In genomic region chr12:55438611-55439137, GRCm38 (mm10) we compare ENCODE assay signal across 8 mouse cellular contexts. TPM values are rescaled to one million over a fixed set of nuclear protein-coding genes. Genes with fewer than 3 reads are reported as not detected.
DNase-seq lines count a peak whose midpoint lies in the region; ATAC-seq and TF ChIP-seq lines count a peak whose summit lies in the region.

No protein-coding gene starts in this region.

- TF ChIP-seq POLR2A in lung, adult 2 months (IDR thresholded peaks at IDR 0.05; ENCODE audit: borderline replicate concordance, extremely low read depth, low read depth, low read length): no peak
- no peak for TF ChIP-seq POLR2A in embryonic fibroblast, embryonic 13.5 days (IDR thresholded peaks at IDR 0.05; ENCODE audit: low read depth, low read length)

- intact Hi-C loops in left cerebral cortex, postnatal 10 days (cut with DNase I): no loop called here

- no peak overlapping the region for H3K4me2 ChIP-seq in lung, embryonic 15.5 days
- H3K4me2 ChIP-seq in limb, embryonic 12.5 days: peak overlapping the region; percentile 45
- H3K4me2 ChIP-seq in stomach, embryonic 16.5 days (ENCODE audit: low read depth, low read length): peak overlapping the region; percentile 34

- 0 out of 2 replicates have a peak overlapping the region, but pooled peaks have one; percentile 29 for H3K27ac ChIP-seq in lung, embryonic 15.5 days
- H3K27ac ChIP-seq in embryonic fibroblast, embryonic 13.5 days (ENCODE audit: insufficient read depth, low read length): peak overlapping the region; percentile 47; the same call in 1 of the 2 replicates
- peak overlapping the region; percentile 92 for H3K27ac ChIP-seq in limb, embryonic 12.5 days
- peak overlapping the region; percentile 65 for H3K27ac ChIP-seq in stomach, embryonic 16.5 days (ENCODE audit: low read length)

- H3K36me3 ChIP-seq in lung, embryonic 15.5 days: no peaks in the 10 kb centered on the region
- no peaks in the 10 kb centered on the region for H3K36me3 ChIP-seq in limb, embryonic 12.5 days
- H3K36me3 ChIP-seq in stomach, embryonic 16.5 days (ENCODE audit: control insufficient read depth, insufficient read depth, low read length): no peaks in the 10 kb centered on the region

- no peak for DNase-seq in lung, adult 2 months
- DNase-seq in gastrocnemius, adult 18-20 months (ENCODE audit: low spot score): no peak
- no peak for DNase-seq in left cerebral cortex, postnatal 10 days (ENCODE audit: extremely low spot score in 1 of 2, low spot score in 2 of 2)
- DNase-seq in layer of hippocampus, adult 18-20 months (ENCODE audit: low spot score in 2 of 2): no peak

- TF ChIP-seq CTCF in lung, adult 2 months (IDR thresholded peaks at IDR 0.05; ENCODE audit: insufficient read depth, low read length): no peak
- TF ChIP-seq CTCF in embryonic fibroblast, embryonic 13.5 days (IDR thresholded peaks at IDR 0.05; ENCODE audit: borderline replicate concordance, insufficient read depth, low read length): no peak

- no peaks in the 10 kb centered on the region for H3K9me3 ChIP-seq in lung, embryonic 15.5 days
- H3K9me3 ChIP-seq in limb, embryonic 12.5 days: no peaks in the 10 kb centered on the region
- H3K9me3 ChIP-seq in stomach, embryonic 16.5 days (replicated peaks; ENCODE audit: control insufficient read depth, low read length): no peaks in the 10 kb centered on the region

- no peak overlapping the region for H3K9ac ChIP-seq in lung, embryonic 15.5 days
- H3K9ac ChIP-seq in limb, embryonic 12.5 days (replicated peaks): peak overlapping the region; percentile 34; the same call in 1 of the 2 replicates
- peak overlapping the region; percentile 58 for H3K9ac ChIP-seq in stomach, embryonic 16.5 days (ENCODE audit: low read length)

- no peaks in the 10 kb centered on the region for H3K27me3 ChIP-seq in lung, embryonic 15.5 days
- H3K27me3 ChIP-seq in limb, embryonic 12.5 days: no peaks in the 10 kb centered on the region
- H3K27me3 ChIP-seq in stomach, embryonic 16.5 days (ENCODE audit: control insufficient read depth, insufficient read depth, low read length): no peaks in the 10 kb centered on the region

- peaks cover 38% of the 10 kb centered on the region for H3K4me1 ChIP-seq in lung, embryonic 15.5 days
- H3K4me1 ChIP-seq in lung, adult 2 months (ENCODE audit: control insufficient read depth, insufficient read depth, low read length): peaks cover 23% of the 10 kb centered on the region
- peaks cover 6% of the 10 kb centered on the region; the same call in 1 of the 2 replicates for H3K4me1 ChIP-seq in embryonic fibroblast, embryonic 13.5 days (ENCODE audit: control insufficient read depth, insufficient read depth, low read length)
- H3K4me1 ChIP-seq in limb, embryonic 12.5 days (replicated peaks): peaks cover 43% of the 10 kb centered on the region
- peaks cover 38% of the 10 kb centered on the region for H3K4me1 ChIP-seq in stomach, embryonic 16.5 days (ENCODE audit: control insufficient read depth, insufficient read depth, low read length)

- 15% methylated on average over 11 of the region's 11 CpGs for WGBS in lung, embryonic 15.5 days
- WGBS in lung, adult 2 months: 36% methylated on average over 11 of the region's 11 CpGs
- WGBS in limb, embryonic 12.5 days: 9% methylated on average over 11 of the region's 11 CpGs
- WGBS in stomach, embryonic 16.5 days: 18% methylated on average over 11 of the region's 11 CpGs

- H3K4me3 ChIP-seq in lung, embryonic 15.5 days: no peak overlapping the region
- no peak overlapping the region for H3K4me3 ChIP-seq in lung, adult 2 months (replicated peaks; ENCODE audit: extremely low read depth, low read depth, low read length)
- H3K4me3 ChIP-seq in embryonic fibroblast, embryonic 13.5 days (ENCODE audit: insufficient read depth, low read length): no peak overlapping the region
- peak overlapping the region; percentile 11 for H3K4me3 ChIP-seq in limb, embryonic 12.5 days (replicated peaks)
- H3K4me3 ChIP-seq in stomach, embryonic 16.5 days (replicated peaks; ENCODE audit: low read length): no peak overlapping the region

- ATAC-seq in lung, embryonic 15.5 days (ENCODE audit: borderline replicate concordance, extremely low read depth, low FRiP score, low TSS enrichment): no peak
- ATAC-seq in limb, embryonic 12.5 days (ENCODE audit: insufficient number of reproducible peaks, insufficient read depth, low FRiP score, low TSS enrichment, low read depth): peak; percentile 52; the same call in 1 of the 2 replicates
- no peak for ATAC-seq in stomach, embryonic 16.5 days (ENCODE audit: insufficient read depth, low FRiP score)

RNA-seq across cellular contexts. Expression of gene Nfkbia, which starts 53.8 kb away (rescaled TPM):
- 110 and 116 TPM in 2 replicates for polyA plus RNA-seq in lung, embryonic 15.5 days (2015; fragmentation: Nextera tagmentation; extraction: Ambion mirVana)
- polyA plus RNA-seq in lung, adult 2 months (2012; rRNA removed): 282 and 367 TPM in 2 replicates
- polyA plus RNA-seq in embryonic fibroblast, embryonic 13.5 days (2011; ENCODE audit: insufficient read length, low read depth, missing spikeins): 40.4 and 40.8 TPM in 2 replicates
- 85.7 and 94.9 TPM in 2 replicates for polyA plus RNA-seq in limb, embryonic 12.5 days (2016; fragmentation: Nextera tagmentation; extraction: Ambion mirVana)
- 86.6 and 93.5 TPM in 2 replicates for polyA plus RNA-seq in stomach, embryonic 16.5 days (2015; fragmentation: Nextera tagmentation; extraction: Ambion mirVana)
- total RNA-seq in gastrocnemius, adult 18-20 months (2021): 10 to 100 TPM; 19.0 to 63.6 TPM
- 10 to 100 TPM; 27.8 to 37.5 TPM for total RNA-seq in left cerebral cortex, postnatal 10 days (2021)
- total RNA-seq in layer of hippocampus, adult 18-20 months (2021): 10 to 100 TPM; 33.8 to 54.4 TPM

RNA-seq across cellular contexts. Expression of gene Psma6, which starts 54.7 kb away (rescaled TPM):
- 427 and 430 TPM in 2 replicates for polyA plus RNA-seq in lung, embryonic 15.5 days (2015; fragmentation: Nextera tagmentation; extraction: Ambion mirVana)
- polyA plus RNA-seq in lung, adult 2 months (2012; rRNA removed): 25.9 and 41.7 TPM in 2 replicates
- polyA plus RNA-seq in embryonic fibroblast, embryonic 13.5 days (2011; ENCODE audit: insufficient read length, low read depth, missing spikeins): 184 and 197 TPM in 2 replicates
- 449 and 458 TPM in 2 replicates for polyA plus RNA-seq in limb, embryonic 12.5 days (2016; fragmentation: Nextera tagmentation; extraction: Ambion mirVana)
- 359 and 373 TPM in 2 replicates for polyA plus RNA-seq in stomach, embryonic 16.5 days (2015; fragmentation: Nextera tagmentation; extraction: Ambion mirVana)
- total RNA-seq in gastrocnemius, adult 18-20 months (2021): 100 to 1,000 TPM; 162 TPM
- 100 to 1,000 TPM; 151 to 158 TPM for total RNA-seq in left cerebral cortex, postnatal 10 days (2021)
- 100 to 1,000 TPM; 140 to 142 TPM for total RNA-seq in layer of hippocampus, adult 18-20 months (2021)

Comparison
In these comparisons a context has a peak if more than half of its experiments do, and no peak if none do; other contexts are left out.
1. H3K27ac ChIP-seq: peak in every context shown above with its lines; median percentile 92 in limb, embryonic 12.5 days; 65 in stomach, embryonic 16.5 days; 47 in embryonic fibroblast, embryonic 13.5 days; 29 in lung, embryonic 15.5 days.